Mouse (Mus musculus) right cerebral cortex, adult 18-20 months (tissue): ENCODE measurements around the gene Hes7.

ENCODE experiments used
- DNase-seq: peaks from one replicate; pipeline ENCODE4 v3.0.0; 2022; ENCODE audit warnings: mixed read lengths

Gene Hes7

DNA sequence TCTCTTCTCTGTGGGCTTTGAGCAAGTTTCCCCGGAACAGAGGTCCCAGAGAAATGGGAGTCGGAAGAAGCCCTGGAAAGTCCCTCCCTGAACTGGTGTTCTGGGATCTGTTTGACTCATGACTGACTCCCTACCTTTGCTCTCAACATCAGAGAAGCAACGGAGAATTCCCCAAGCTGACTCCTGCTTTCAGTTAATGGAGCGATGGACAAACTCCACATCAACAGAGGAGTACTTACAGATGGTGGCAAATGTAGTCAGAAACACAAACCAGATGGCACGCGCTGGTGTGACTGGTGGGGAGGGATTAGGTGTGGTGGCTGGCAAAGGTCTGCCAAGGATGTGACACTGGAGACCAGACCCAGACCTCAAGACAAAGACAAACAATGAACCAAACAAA, 30.8 kb downstream of the Hes7 start:
- DNase-seq: no peak

DNA sequence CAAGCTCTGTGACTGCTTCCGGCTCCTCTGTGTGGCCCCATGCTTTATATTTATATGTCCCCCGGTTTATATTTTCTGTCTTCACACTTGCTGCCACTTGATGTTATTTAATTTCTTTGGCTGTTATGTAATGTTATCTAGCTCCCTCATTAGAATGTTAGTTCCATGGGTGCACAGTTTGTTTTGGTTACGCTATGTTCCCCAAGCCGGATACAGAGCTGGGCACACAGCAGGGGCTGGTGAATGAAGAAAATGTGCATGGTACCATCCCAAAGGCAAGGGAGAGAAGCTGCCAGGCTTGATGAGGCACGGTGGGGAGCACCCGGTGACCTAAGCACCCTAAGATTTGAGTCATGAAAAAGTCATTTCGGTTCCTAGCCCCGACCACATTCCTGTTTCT, 33.6 kb downstream of the Hes7 start:
- no peak for DNase-seq

DNA sequence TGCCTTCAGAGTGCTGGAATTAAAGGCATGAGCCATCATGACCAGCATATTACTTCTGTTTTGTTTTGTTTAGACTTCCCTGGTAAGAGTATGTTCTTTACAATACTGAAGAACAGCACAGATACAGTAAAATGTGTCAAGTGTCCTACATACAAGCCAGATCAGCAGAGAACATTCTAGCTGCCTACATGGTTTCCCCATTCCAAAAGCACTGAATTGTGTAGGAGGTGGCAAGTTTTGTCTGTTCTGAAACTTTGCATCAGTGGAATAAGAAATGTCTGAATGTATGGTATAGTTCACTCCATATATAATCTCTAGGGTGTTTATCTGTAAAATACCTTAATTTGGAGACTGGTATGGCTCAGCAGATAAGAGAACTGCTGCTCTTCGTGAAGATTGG, 35.1 kb downstream of the Hes7 start:
- no peak for DNase-seq

DNA sequence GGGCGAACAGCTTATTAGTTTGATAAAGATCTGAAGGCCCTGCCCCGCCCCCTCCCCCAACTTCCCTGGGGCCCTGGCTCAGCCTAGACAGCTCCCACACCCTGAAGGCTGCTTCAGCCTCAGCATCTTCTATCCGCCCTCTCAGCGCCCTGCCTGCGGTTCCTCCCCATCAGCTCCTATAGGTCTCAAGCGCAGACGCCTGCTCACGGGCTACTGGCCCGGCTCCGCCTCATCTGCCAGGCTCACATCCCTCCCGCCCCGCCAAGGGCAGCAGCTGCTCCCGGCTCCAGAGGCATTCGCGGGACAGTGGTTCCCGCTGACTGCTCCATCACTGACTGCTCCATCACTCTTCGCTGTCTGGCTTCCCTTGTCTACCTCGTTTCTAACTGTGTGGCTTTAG, 36.6 kb downstream of the Hes7 start, which contains the start of gene Alox12b:
TSS of gene Alox12b (plus strand) at position 190 of the 400 bp plus-strand sequence.
- DNase-seq: peak; percentile 57

DNA sequence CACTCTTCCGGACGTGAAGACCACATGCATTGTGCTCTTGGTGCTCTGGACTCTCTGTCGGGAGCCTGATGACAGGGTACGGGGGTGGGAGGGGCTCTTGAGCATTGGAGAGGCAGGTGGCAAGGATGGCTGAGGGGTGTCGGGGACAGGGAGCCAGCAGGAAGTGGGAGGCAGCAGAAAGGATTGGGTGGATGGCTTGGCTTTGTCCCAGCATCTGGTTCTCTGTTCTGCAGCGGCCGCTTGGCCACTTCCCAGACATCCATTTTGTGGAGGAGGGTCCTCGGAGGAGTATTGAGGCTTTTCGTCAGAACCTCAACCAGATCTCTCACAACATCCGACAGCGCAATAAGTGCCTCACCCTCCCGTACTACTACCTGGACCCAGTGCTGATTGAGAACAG, 49.1 kb downstream of the Hes7 start:
- DNase-seq: peak; percentile 76

DNA sequence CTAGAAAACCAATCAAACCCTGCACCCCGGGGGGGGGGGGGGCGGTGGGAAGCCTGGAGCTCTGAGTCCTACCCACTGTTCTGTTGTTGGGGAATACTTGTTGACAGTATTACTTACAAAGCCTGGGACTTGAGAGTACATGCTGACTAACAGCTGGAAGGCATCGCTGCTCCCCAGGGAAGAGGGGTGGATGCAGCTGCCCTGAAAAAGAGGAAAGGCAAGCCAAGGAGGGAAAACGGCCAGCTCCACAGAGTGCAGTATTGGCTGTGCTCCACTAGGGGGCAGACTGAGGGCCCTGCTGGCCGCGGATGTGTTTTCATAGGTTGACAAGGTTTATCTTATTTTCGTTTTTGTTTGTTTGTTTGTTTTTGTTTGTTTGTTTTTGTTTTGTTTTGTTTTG, 51.4 kb downstream of the Hes7 start:
- no peak for DNase-seq

DNA sequence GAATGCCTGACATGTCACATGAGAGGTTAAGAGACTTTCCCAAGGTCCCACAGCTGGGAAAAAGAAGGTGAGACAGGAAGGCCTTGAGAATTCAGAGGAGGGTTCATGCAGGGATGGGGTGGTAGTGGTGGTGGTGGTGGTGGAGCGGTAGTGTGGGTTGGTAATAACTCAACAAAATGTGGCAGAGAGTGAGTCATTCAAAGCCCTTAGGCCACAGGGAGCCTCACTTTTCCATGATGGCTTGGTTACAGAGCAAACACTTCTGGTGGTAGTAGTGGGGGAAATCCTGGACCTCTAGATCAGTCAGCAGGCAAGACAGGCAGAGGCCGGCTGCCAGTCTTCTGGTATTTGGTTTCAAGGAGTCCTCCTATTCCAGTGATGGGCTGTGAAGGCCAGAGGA, 52.4 kb downstream of the Hes7 start:
- no peak for DNase-seq
